Mouse (Mus musculus): ENCODE measurements around the gene Acbd5. TPM values are rescaled to one million over a fixed set of nuclear protein-coding genes. Genes with fewer than 3 reads are reported as not detected.

Acbd5 gene
- polyA plus RNA-seq (2014; fragmentation: Illumina TruSeq; extraction: RNeasy Lipid Tissue Mini Kit (QIAGEN cat#74804); ENCODE audit: insufficient read depth, low read depth, low replicate concordance) = 24.5 TPM

GRCm38 (mm10) chr2:23067552-23068369 is at the start of gene Acbd5:
Gene Acbd5 (plus strand): TSS chr2:23068167.

GRCm38 (mm10) chr2:23040001-23040646 is 27.8 kb upstream of the Acbd5 start, which contains the start of gene Abi1:
Gene Abi1 (minus strand): TSS chr2:23040241.

GRCm38 (mm10) chr2:23155777-23156607 is 88.0 kb downstream of the Acbd5 start, which contains the start of the genes Mastl and Yme1l1:
Gene Mastl (minus strand): TSS chr2:23156024.
Gene Yme1l1 (plus strand): TSS chr2:23156369.

Other genes with a start within 250 kb of the Acbd5 start
- 2.8 TPM for gene Pdss1, start 172.6 kb upstream of the Acbd5 start, polyA plus RNA-seq (2014; fragmentation: Illumina TruSeq; extraction: RNeasy Lipid Tissue Mini Kit (QIAGEN cat#74804); ENCODE audit: insufficient read depth, low read depth, low replicate concordance)
- gene Abi1, start 27.9 kb upstream of the Acbd5 start, polyA plus RNA-seq (2014; fragmentation: Illumina TruSeq; extraction: RNeasy Lipid Tissue Mini Kit (QIAGEN cat#74804); ENCODE audit: insufficient read depth, low read depth, low replicate concordance) = 46.2 TPM
- 0.15 TPM for gene Mastl, start 87.9 kb downstream of the Acbd5 start, polyA plus RNA-seq (2014; fragmentation: Illumina TruSeq; extraction: RNeasy Lipid Tissue Mini Kit (QIAGEN cat#74804); ENCODE audit: insufficient read depth, low read depth, low replicate concordance)
- 26.4 TPM for gene Yme1l1, start 88.2 kb downstream of the Acbd5 start, polyA plus RNA-seq (2014; fragmentation: Illumina TruSeq; extraction: RNeasy Lipid Tissue Mini Kit (QIAGEN cat#74804); ENCODE audit: insufficient read depth, low read depth, low replicate concordance)
- not detected for gene 4931423N10Rik, start 139.3 kb downstream of the Acbd5 start, polyA plus RNA-seq (2014; fragmentation: Illumina TruSeq; extraction: RNeasy Lipid Tissue Mini Kit (QIAGEN cat#74804); ENCODE audit: insufficient read depth, low read depth, low replicate concordance)

Data from lung, adult 10 weeks (tissue).